ENCODE assay signal across 21 mouse cellular contexts in the genomic region with DNA sequence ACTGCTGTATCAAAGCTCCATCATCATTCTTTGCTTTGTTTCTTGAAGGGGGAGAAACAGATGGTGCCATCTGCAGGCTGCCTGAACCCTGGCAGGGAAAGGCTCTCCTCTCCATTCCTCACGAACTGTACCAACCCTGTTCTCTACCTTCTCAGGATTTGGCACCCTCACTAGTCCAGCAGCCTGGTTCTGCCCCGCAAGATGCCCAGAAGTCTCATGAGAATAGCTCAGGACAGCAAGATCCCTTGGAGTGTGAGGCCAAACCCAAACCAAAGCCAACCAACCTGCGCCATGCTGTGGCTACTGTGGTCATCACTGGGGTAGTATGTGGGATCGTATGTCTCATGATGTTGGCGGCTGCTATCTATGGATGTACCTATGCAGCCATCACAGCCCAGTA. TPM values are rescaled to one million over a fixed set of nuclear protein-coding genes. Genes with fewer than 3 reads are reported as not detected.
A peak's percentile ranks its signal among the peaks of the same experiment; 100 is the strongest.
DNase-seq lines count a peak whose midpoint lies in the region; ATAC-seq and TF ChIP-seq lines count a peak whose summit lies in the region.
"Had no signal": no experiment of that assay in that cellular context is flagged by ENCODE, and none has a peak within 500 bp of the region (broad histone marks: within the 10 kb centered on the region; RNA-seq: fewer than 3 reads in every experiment).

No protein-coding gene starts in this region.

- TF ChIP-seq POLR2A in liver, adult 2 months (IDR thresholded peaks at IDR 0.05; ENCODE audit: extremely low read depth, insufficient read depth, low read length): no peak
- no peak for TF ChIP-seq POLR2A in cortical plate, adult 2 months (IDR thresholded peaks at IDR 0.05; ENCODE audit: extremely low read depth, insufficient read depth, low read length)

- no peaks in the 10 kb centered on the region for H3K36me3 ChIP-seq in liver, adult 2 months (ENCODE audit: control insufficient read depth, insufficient read depth, low read length)
- no peaks in the 10 kb centered on the region for H3K36me3 ChIP-seq in forebrain, embryonic 14.5 days (ENCODE audit: control insufficient read depth, insufficient read depth, low read length)
- H3K36me3 ChIP-seq: forebrain, embryonic 10.5 days; heart, embryonic 12.5 days; lung, embryonic 15.5 days; midbrain, embryonic 15.5 days had no signal

- no peak overlapping the region for H3K4me3 ChIP-seq in liver, adult 2 months (ENCODE audit: insufficient read depth, low read depth, low read length)
- no peak overlapping the region for H3K4me3 ChIP-seq in cortical plate, adult 2 months (ENCODE audit: insufficient read depth, low read length)
- H3K4me3 ChIP-seq in forebrain, embryonic 14.5 days (ENCODE audit: low read depth, low read length): no peak overlapping the region
- H3K4me3 ChIP-seq: forebrain, embryonic 10.5 days; heart, embryonic 12.5 days; lung, embryonic 15.5 days; midbrain, embryonic 15.5 days had no signal

- ATAC-seq in forebrain, embryonic 14.5 days: no peak
- ATAC-seq: hindbrain, embryonic 16.5 days; intestine, postnatal 0 days; midbrain, embryonic 15.5 days had no signal

- no peaks in the 10 kb centered on the region for H3K4me1 ChIP-seq in liver, adult 2 months (ENCODE audit: control insufficient read depth, insufficient read depth, low read length)
- H3K4me1 ChIP-seq in cortical plate, adult 2 months (ENCODE audit: control insufficient read depth, insufficient read depth, low read length): peaks cover 4% of the 10 kb centered on the region; the same call in 1 of the 2 replicates
- peaks cover 19% of the 10 kb centered on the region for H3K4me1 ChIP-seq in forebrain, embryonic 14.5 days (ENCODE audit: control insufficient read depth, insufficient read depth, low read length)
- H3K4me1 ChIP-seq: lung, embryonic 15.5 days had no signal

- no peak overlapping the region for H3K27ac ChIP-seq in liver, adult 2 months (replicated peaks; ENCODE audit: insufficient read depth, low read depth, low read length)
- no peak overlapping the region for H3K27ac ChIP-seq in cortical plate, adult 2 months (ENCODE audit: insufficient read depth, low read length)
- H3K27ac ChIP-seq in forebrain, embryonic 14.5 days (ENCODE audit: low read depth, low read length): no peak overlapping the region
- H3K27ac ChIP-seq: forebrain, embryonic 10.5 days; lung, embryonic 15.5 days; midbrain, embryonic 15.5 days had no signal

- no peak for DNase-seq in liver, adult 2 months (ENCODE audit: extremely low read depth, low read depth, low spot score)
- DNase-seq in liver: no peak
- peak; percentile 34 for DNase-seq in cerebellum, adult 8-10 months
- no peak for DNase-seq in embryo, embryonic 10 days (ENCODE audit: low spot score)
- no peak for DNase-seq in kidney, postnatal 25 days
- DNase-seq in forebrain, embryonic 14.5 days (ENCODE audit: low spot score): no peak
- DNase-seq: adrenal gland, postnatal 36 days; kidney, postnatal 10 days; layer of hippocampus, adult 9-11 months; retina, postnatal 1 day had no signal

- H3K79me2 ChIP-seq in liver, adult 2 months (ENCODE audit: control insufficient read depth, insufficient read depth, low read length): no peaks in the 10 kb centered on the region

- H3K9me3 ChIP-seq in forebrain, embryonic 14.5 days (replicated peaks; ENCODE audit: control insufficient read depth, low read length): no peaks in the 10 kb centered on the region
- H3K9me3 ChIP-seq: forebrain, embryonic 10.5 days; heart, embryonic 12.5 days; lung, embryonic 15.5 days; midbrain, embryonic 15.5 days had no signal

- H3K27me3 ChIP-seq in liver, adult 2 months (ENCODE audit: control insufficient read depth, insufficient read depth, low read length): no peaks in the 10 kb centered on the region
- H3K27me3 ChIP-seq in forebrain, embryonic 14.5 days (replicated peaks; ENCODE audit: control insufficient read depth, insufficient read depth, low read length): no peaks in the 10 kb centered on the region
- H3K27me3 ChIP-seq: lung, embryonic 15.5 days; midbrain, embryonic 15.5 days had no signal

- no peak overlapping the region for H3K4me2 ChIP-seq in forebrain, embryonic 14.5 days (ENCODE audit: low read length)
- H3K4me2 ChIP-seq: heart, embryonic 12.5 days; liver, embryonic 11.5 days; lung, embryonic 15.5 days; midbrain, embryonic 15.5 days had no signal

- WGBS in liver, adult 2 months: 88% methylated on average over 5 of the region's 5 CpGs
- WGBS in forebrain, embryonic 14.5 days: 84% methylated on average over 5 of the region's 5 CpGs

- TF ChIP-seq CTCF in liver, adult 2 months (IDR thresholded peaks at IDR 0.05; ENCODE audit: low read depth, low read length): 0 out of 2 replicates have a peak, but pooled peaks have one; percentile 5
- peak; percentile 30; the same call in 1 of the 2 replicates for TF ChIP-seq CTCF in cortical plate, adult 2 months (IDR thresholded peaks at IDR 0.05; ENCODE audit: extremely low read depth, insufficient read depth, low read length)

- no peak overlapping the region for H3K9ac ChIP-seq in liver, adult 2 months (ENCODE audit: low read depth, low read length)
- H3K9ac ChIP-seq in forebrain, embryonic 14.5 days (ENCODE audit: low read length): no peak overlapping the region
- H3K9ac ChIP-seq: heart, embryonic 12.5 days; lung, embryonic 15.5 days; midbrain, embryonic 15.5 days had no signal

RNA-seq across cellular contexts. Expression of gene Lrtm1, which starts 9.3 kb away (rescaled TPM):
- 3.4 and 11.0 TPM in 2 replicates for total RNA-seq in liver, adult 2 months (2014; rRNA removed)
- 10.2 and 11.9 TPM in 2 replicates for polyA plus RNA-seq in liver, adult 2 months (2012; rRNA removed)
- 0.02 TPM in 1 of 2 replicates, not detected in the other for polyA plus RNA-seq in cortical plate, adult 2 months (2012; rRNA removed)
- polyA plus RNA-seq in forebrain, embryonic 14.5 days (2014; fragmentation: Nextera tagmentation; extraction: Ambion mirVana): 0.25 TPM in 1 of 2 replicates, not detected in the other
- total RNA-seq: adrenal gland, postnatal 36 days; left cerebral cortex, postnatal 25 days; megakaryocyte progenitor cell, adult 5-6 weeks had no signal
- polyA plus RNA-seq: intestine, postnatal 0 days; liver, embryonic 11.5 days; lung, embryonic 15.5 days; small intestine, adult 2 months had no signal
